Mouse (Mus musculus): ENCODE data around the gene Rnf114. TPM values are rescaled to one million over a fixed set of nuclear protein-coding genes. Genes with fewer than 3 reads are reported as not detected.

The Rnf114 gene
- polyA plus RNA-seq, 1 experiment from 2014 or later: 94.4 TPM

GRCm38 (mm10) chr2:167490813-167491525 lies 1.5 kb upstream of the Rnf114 start:
- 0 out of 2 replicates have a peak overlapping the region, but pooled peaks have one; percentile 94 for H3K9ac ChIP-seq
- H3K27ac ChIP-seq: no peak overlapping the region
- peaks cover 21% of the 10 kb centered on the region for H3K4me1 ChIP-seq
- H3K4me2 ChIP-seq (replicated peaks): peak overlapping the region; percentile 99
- H3K9me3 ChIP-seq: no peaks in the 10 kb centered on the region
- no peak for ATAC-seq (ENCODE audit: insufficient number of reproducible peaks, insufficient read depth, low FRiP score, low TSS enrichment)
- 73% methylated on average over 4 of the region's 4 CpGs for WGBS
- peaks cover 21% of the 10 kb centered on the region; the same call in 1 of the 2 replicates for H3K36me3 ChIP-seq
- H3K27me3 ChIP-seq: no peaks in the 10 kb centered on the region
- peak overlapping the region; percentile 100 for H3K4me3 ChIP-seq

GRCm38 (mm10) chr2:167492713-167493636 lies 530 bp downstream of the Rnf114 start, which contains the start of gene Spata2:
TSS of gene Spata2 (minus strand) at chr2:167492887.
- 2% methylated on average over 63 of the region's 63 CpGs for WGBS
- no peaks in the 10 kb centered on the region for H3K9me3 ChIP-seq
- H3K9ac ChIP-seq: peak within 1 kb of the TSS; percentile 94
- peak within 1 kb of the TSS; percentile 99 for H3K4me2 ChIP-seq (replicated peaks)
- peaks cover 18% of the 10 kb centered on the region for H3K4me1 ChIP-seq
- no peaks in the 10 kb centered on the region for H3K27me3 ChIP-seq
- peak within 1 kb of the TSS; percentile 96 for H3K27ac ChIP-seq
- peak; percentile 71 for ATAC-seq (ENCODE audit: insufficient number of reproducible peaks, insufficient read depth, low FRiP score, low TSS enrichment)
- peaks cover 9% of the 10 kb centered on the region; the same call in 1 of the 2 replicates for H3K36me3 ChIP-seq
- H3K4me3 ChIP-seq: peak within 1 kb of the TSS; percentile 100

DNA sequence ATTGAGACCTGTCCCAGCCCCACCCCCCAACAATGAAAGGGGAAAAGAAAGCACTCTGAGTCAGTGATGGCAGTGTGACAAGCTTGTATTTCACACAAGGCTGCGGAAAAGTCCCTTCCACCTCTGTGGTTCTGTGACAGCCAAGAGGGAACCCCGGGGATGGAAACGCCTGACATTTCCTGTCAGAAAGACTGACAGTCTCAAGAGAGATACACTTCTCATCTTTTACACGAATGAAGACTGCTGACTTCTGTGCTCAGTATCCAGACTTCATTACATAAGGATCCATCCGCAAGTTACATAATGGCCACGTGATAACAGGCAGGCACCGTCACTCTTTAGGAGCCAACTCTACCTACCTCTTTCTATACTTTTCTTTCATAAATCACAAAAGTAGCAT lies 4.0 kb downstream of the Rnf114 start:
- Histone ChIP-seq H3K27me3 (no peaks in the 10 kb centered on the region), H3K4me1 (peaks cover 7% of the 10 kb centered on the region), H3K4me3 (no peak overlapping the region), H3K9ac (no peak overlapping the region), H3K4me2 (replicated peaks) (no peak overlapping the region), H3K9me3 (no peaks in the 10 kb centered on the region), H3K27ac (no peak overlapping the region), H3K36me3 (peaks cover 6% of the 10 kb centered on the region; the same call in 1 of the 2 replicates)
- 87% methylated on average over 7 of the region's 7 CpGs for WGBS
- ATAC-seq (ENCODE audit: insufficient number of reproducible peaks, insufficient read depth, low FRiP score, low TSS enrichment): no peak

GRCm38 (mm10) chr2:167497272-167497671 lies 4.8 kb downstream of the Rnf114 start:
- H3K36me3 ChIP-seq: peaks cover 6% of the 10 kb centered on the region; the same call in 1 of the 2 replicates
- H3K4me1 ChIP-seq: no peaks in the 10 kb centered on the region
- H3K4me3 ChIP-seq: no peak overlapping the region
- WGBS: 70% methylated on average over 5 of the region's 5 CpGs
- ATAC-seq (ENCODE audit: insufficient number of reproducible peaks, insufficient read depth, low FRiP score, low TSS enrichment): no peak
- H3K9me3 ChIP-seq: no peaks in the 10 kb centered on the region
- no peak overlapping the region for H3K4me2 ChIP-seq (replicated peaks)
- no peak overlapping the region for H3K27ac ChIP-seq
- H3K9ac ChIP-seq: no peak overlapping the region
- no peaks in the 10 kb centered on the region for H3K27me3 ChIP-seq

GRCm38 (mm10) chr2:167502554-167503252 lies 10.3 kb downstream of the Rnf114 start:
- Histone ChIP-seq H3K4me3 (peak overlapping the region; percentile 96), H3K9ac (peak overlapping the region; percentile 96; the same call in 1 of the 2 replicates), H3K27me3 (no peaks in the 10 kb centered on the region), H3K9me3 (no peaks in the 10 kb centered on the region), H3K36me3 (peaks cover 10% of the 10 kb centered on the region), H3K27ac (peak overlapping the region; percentile 84), H3K4me1 (peaks cover 26% of the 10 kb centered on the region), H3K4me2 (replicated peaks) (peak overlapping the region; percentile 93)
- ATAC-seq (ENCODE audit: insufficient number of reproducible peaks, insufficient read depth, low FRiP score, low TSS enrichment): peak; percentile 3; the same call in 1 of the 2 replicates
- 49% methylated on average over 13 of the region's 13 CpGs for WGBS

GRCm38 (mm10) chr2:167503253-167503895 lies 10.9 kb downstream of the Rnf114 start:
- peak; percentile 77 for ATAC-seq (ENCODE audit: insufficient number of reproducible peaks, insufficient read depth, low FRiP score, low TSS enrichment)
- H3K4me2 ChIP-seq (replicated peaks): peak overlapping the region; percentile 93
- peaks cover 16% of the 10 kb centered on the region for H3K36me3 ChIP-seq
- H3K4me3 ChIP-seq: peak overlapping the region; percentile 96
- peak overlapping the region; percentile 96 for H3K9ac ChIP-seq
- H3K27me3 ChIP-seq: no peaks in the 10 kb centered on the region
- no peaks in the 10 kb centered on the region for H3K9me3 ChIP-seq
- H3K4me1 ChIP-seq: peaks cover 26% of the 10 kb centered on the region
- under 1% methylated on average over 85 of the region's 85 CpGs for WGBS
- peak overlapping the region; percentile 84 for H3K27ac ChIP-seq

DNA sequence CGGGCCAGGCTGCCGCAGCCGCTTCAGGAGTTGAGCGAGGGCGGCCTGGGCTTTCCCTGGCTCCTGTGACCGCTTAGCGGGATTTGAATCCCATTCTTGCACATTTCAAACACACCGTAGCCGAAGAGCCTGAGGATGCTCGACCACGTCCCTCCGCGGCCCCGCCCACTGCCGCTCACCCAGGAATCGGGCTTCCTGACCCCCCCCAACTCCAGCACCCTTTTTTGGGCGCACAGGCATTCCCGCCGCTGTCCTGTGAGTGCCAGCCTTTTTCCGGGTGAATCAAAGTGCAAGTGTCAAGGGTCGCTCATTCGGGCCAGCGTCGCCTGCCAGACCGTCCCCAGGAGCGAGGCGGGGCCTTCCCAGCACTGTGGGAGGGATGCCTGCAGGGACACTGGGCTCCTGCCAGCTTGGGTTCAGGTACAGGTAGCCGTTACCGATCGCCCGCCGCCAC lies 11.5 kb downstream of the Rnf114 start:
- ATAC-seq (ENCODE audit: insufficient number of reproducible peaks, insufficient read depth, low FRiP score, low TSS enrichment): peak; percentile 12; the same call in 1 of the 2 replicates
- Histone ChIP-seq H3K27me3 (no peaks in the 10 kb centered on the region), H3K36me3 (peaks cover 22% of the 10 kb centered on the region), H3K9ac (peak overlapping the region; percentile 96), H3K4me2 (replicated peaks) (peak overlapping the region; percentile 93), H3K4me1 (peaks cover 26% of the 10 kb centered on the region), H3K27ac (peak overlapping the region; percentile 84), H3K4me3 (peak overlapping the region; percentile 96), H3K9me3 (no peaks in the 10 kb centered on the region)
- WGBS: under 1% methylated on average over 32 of the region's 32 CpGs

GRCm38 (mm10) chr2:167505127-167505526 lies 12.7 kb downstream of the Rnf114 start:
- H3K4me1 ChIP-seq: peaks cover 26% of the 10 kb centered on the region
- 0 out of 2 replicates have a peak overlapping the region, but pooled peaks have one; percentile 24 for H3K9ac ChIP-seq
- peak overlapping the region; percentile 96; the same call in 1 of the 2 replicates for H3K4me3 ChIP-seq
- H3K36me3 ChIP-seq: peaks cover 33% of the 10 kb centered on the region
- no peak overlapping the region for H3K27ac ChIP-seq
- no peaks in the 10 kb centered on the region for H3K27me3 ChIP-seq
- peak overlapping the region; percentile 93 for H3K4me2 ChIP-seq (replicated peaks)
- 86% methylated on average over 3 of the region's 3 CpGs for WGBS
- H3K9me3 ChIP-seq: no peaks in the 10 kb centered on the region
- no peak for ATAC-seq (ENCODE audit: insufficient number of reproducible peaks, insufficient read depth, low FRiP score, low TSS enrichment)

- no peak overlapping the region for H3K4me3 ChIP-seq
- H3K36me3 ChIP-seq: peaks cover 47% of the 10 kb centered on the region
- no peak for ATAC-seq (ENCODE audit: insufficient number of reproducible peaks, insufficient read depth, low FRiP score, low TSS enrichment)
- WGBS: 95% methylated on average over 10 of the region's 10 CpGs
- no peaks in the 10 kb centered on the region for H3K9me3 ChIP-seq
- H3K4me2 ChIP-seq (replicated peaks): no peak overlapping the region
- peaks cover 26% of the 10 kb centered on the region for H3K4me1 ChIP-seq
- no peak overlapping the region for H3K27ac ChIP-seq
- H3K9ac ChIP-seq: no peak overlapping the region
- H3K27me3 ChIP-seq: no peaks in the 10 kb centered on the region
These were observed 14.3 kb downstream of the Rnf114 start for GRCm38 (mm10) chr2:167506546-167507260.

GRCm38 (mm10) chr2:167507719-167508385 lies 15.4 kb downstream of the Rnf114 start:
- Histone ChIP-seq H3K4me1 (peaks cover 26% of the 10 kb centered on the region), H3K27ac (no peak overlapping the region), H3K9me3 (no peaks in the 10 kb centered on the region), H3K36me3 (peaks cover 58% of the 10 kb centered on the region), H3K4me3 (no peak overlapping the region), H3K9ac (no peak overlapping the region), H3K27me3 (no peaks in the 10 kb centered on the region), H3K4me2 (replicated peaks) (no peak overlapping the region)
- no peak for ATAC-seq (ENCODE audit: insufficient number of reproducible peaks, insufficient read depth, low FRiP score, low TSS enrichment)
- 95% methylated on average over 3 of the region's 3 CpGs for WGBS
